Mouse (Mus musculus) kidney, postnatal 0 days (tissue): ENCODE results near the gene Ube2cbp. TPM values are rescaled to one million over a fixed set of nuclear protein-coding genes. Genes with fewer than 3 reads are reported as not detected.

Experiments
- ATAC-seq: fragments of 200-750 bp; cut with Nextera tagmentation; replicated peaks from 2 replicates; pipeline ENCODE4 v1.8.0; 2017; ENCODE audit warnings: low read depth, moderate number of reproducible peaks, moderate TSS enrichment, moderate library complexity; ENCODE audit not compliant: low FRiP score
- DNase-seq: peaks from one replicate; pipeline ENCODE4 v3.0.0-alpha.2; 2016; ENCODE audit warnings: low spot score
- H3K27ac ChIP-seq: fragments of 300-500 bp; sonication (generic); 2 replicates; pipeline ENCODE4 v1.5.1; 2014; ENCODE audit warnings: mild to moderate bottlenecking
- H3K27me3 ChIP-seq: fragments of 300-500 bp; sonication (generic); 2 replicates; pipeline ENCODE4 v1.6.1; 2014; ENCODE audit warnings: low read length, mixed read lengths; ENCODE audit not compliant: insufficient read depth
- H3K36me3 ChIP-seq: fragments of 300-500 bp; sonication (generic); 2 replicates; pipeline ENCODE4 v1.6.1; 2014; ENCODE audit warnings: low read length, mixed read lengths; ENCODE audit not compliant: insufficient read depth
- H3K4me1 ChIP-seq: fragments of 300-500 bp; sonication (generic); replicated peaks from 2 replicates; pipeline ENCODE4 v1.6.1; 2014; ENCODE audit warnings: antibody characterized with exemption, low read length, mixed read lengths; ENCODE audit not compliant: insufficient read depth
- H3K4me2 ChIP-seq: fragments of 300-500 bp; sonication (generic); 2 replicates; pipeline ENCODE4 v1.6.1; 2014; ENCODE audit warnings: mild to moderate bottlenecking, low read length, moderate library complexity, mixed read lengths
- H3K4me3 ChIP-seq: fragments of 300-500 bp; sonication (generic); replicated peaks from 2 replicates; pipeline ENCODE4 v1.5.1; 2014; ENCODE audit warnings: low read depth, low read length
- H3K9ac ChIP-seq: fragments of 300-500 bp; sonication (generic); 2 replicates; pipeline ENCODE4 v1.6.1; 2014; ENCODE audit warnings: low read depth, low read length
- H3K9me3 ChIP-seq: fragments of 300-500 bp; sonication (generic); replicated peaks from 2 replicates; pipeline ENCODE4 v1.6.1; 2016; ENCODE audit warnings: low read length, inconsistent platforms, mixed read lengths
- CTCF ChIP-seq: IDR thresholded peaks from 2 replicates; pipeline ENCODE4 v1.5.1; 2016; ENCODE audit warnings: antibody characterized with exemption, low read depth, mild to moderate bottlenecking, moderate library complexity
- whole genome bisulfite sequencing: fragments of 180-500 bp; shearing (Covaris S2); extraction: QIAGEN DNeasy Blood & Tissue Kit; methylation state at CpG from one replicate; pipeline ENCODE4 v1.1.7; 2014; 5-methylcytosine and 5-hydroxymethylcytosine counted together
- polyA plus RNA-seq: library from polyadenylated mRNA; unstranded; fragments of >200 nt; fragmentation: Nextera tagmentation; extraction: Ambion mirVana; gene quantifications from 2 replicates; pipeline ENCODE4 v1.2.1, GENCODE M21; 2015

Gene Ube2cbp
- polyA plus RNA-seq, 1 experiment from 2014 or later, result 8.2 TPM

DNA sequence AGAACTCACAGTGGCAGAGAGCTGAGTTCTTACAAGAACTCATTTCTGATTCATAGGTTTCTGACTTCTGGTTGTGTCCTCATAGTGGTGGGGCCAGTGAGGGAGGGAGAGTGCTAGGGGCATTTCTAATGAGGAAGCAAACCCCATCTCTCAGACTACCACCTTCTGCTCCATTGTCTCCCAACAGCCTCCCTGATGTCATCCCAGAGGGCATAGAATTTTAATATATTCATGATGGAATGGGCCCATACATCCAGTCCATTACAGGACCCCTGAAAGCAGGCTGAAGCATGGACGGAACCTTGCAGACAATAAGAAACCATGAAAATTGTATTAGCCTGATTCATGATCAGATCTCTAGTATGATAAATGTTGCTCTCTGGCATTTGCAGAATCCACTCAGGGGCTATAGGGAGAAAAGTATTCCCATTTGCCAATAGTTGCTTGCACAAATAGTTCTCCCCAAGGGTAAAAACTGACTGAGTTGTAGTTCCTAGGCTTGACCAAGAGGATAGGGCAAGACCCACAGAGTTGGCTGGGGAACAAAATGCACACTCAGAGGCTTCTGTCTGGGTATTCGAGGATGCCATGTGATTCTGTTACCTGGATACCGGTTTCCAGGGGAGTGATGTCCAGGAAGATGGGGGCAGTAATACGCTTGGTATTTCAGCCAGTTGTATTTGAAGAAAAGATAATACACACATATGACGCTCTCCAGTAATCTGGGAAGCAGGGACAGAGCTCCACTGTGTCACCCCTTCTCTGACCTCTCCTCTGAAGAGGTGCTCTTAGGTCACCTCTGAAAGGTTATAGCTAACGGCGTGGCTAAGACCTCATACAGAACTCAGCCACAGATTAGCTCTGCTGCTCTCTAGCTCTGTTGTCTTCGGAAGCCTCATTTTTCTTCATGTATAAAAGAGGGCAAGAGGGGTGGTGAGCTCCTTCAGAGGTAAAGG lies 167.8 kb downstream of the Ube2cbp start:
- TF ChIP-seq CTCF, result no peak
- no peaks in the 10 kb centered on the region for H3K9me3 ChIP-seq
- no peaks in the 10 kb centered on the region for H3K4me1 ChIP-seq
- ATAC-seq (no peak), DNase-seq (no peak)
- no peaks in the 10 kb centered on the region for H3K27me3 ChIP-seq
- WGBS, result 77% methylated on average over 8 of the region's 8 CpGs
- H3K27ac ChIP-seq, result no peak overlapping the region
- no peak overlapping the region for H3K4me3 ChIP-seq
- H3K4me2 ChIP-seq, result no peak overlapping the region
- no peaks in the 10 kb centered on the region for H3K36me3 ChIP-seq
- H3K9ac ChIP-seq, result no peak overlapping the region

DNA sequence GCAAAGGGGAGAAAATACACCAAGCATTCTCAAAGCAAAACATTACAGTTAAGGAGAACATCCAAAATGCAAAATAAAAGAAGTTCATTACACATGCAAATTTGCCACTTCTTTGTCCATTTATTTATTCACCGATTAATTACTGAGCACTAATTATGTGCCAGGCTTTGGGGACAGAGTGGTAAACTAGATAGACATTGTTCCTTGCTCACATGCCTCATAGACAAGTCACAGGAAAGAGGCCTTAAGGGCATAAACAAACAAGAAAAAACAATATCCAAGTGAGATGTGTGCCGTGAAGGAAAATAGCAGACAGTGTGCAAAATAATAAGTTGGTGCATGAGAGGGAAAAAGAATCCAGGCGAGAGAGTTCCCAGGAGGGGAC lies 177.2 kb downstream of the Ube2cbp start:
- Histone ChIP-seq H3K9me3 (no peaks in the 10 kb centered on the region; the same call in 1 of the 2 replicates), H3K4me3 (no peak overlapping the region), H3K4me2 (no peak overlapping the region), H3K9ac (no peak overlapping the region), H3K4me1 (no peaks in the 10 kb centered on the region), H3K36me3 (no peaks in the 10 kb centered on the region), H3K27me3 (no peaks in the 10 kb centered on the region), H3K27ac (no peak overlapping the region)
- DNase-seq, result no peak
- 78% methylated on average over 3 of the region's 3 CpGs for WGBS
- no peak for ATAC-seq
- TF ChIP-seq CTCF, result no peak

DNA sequence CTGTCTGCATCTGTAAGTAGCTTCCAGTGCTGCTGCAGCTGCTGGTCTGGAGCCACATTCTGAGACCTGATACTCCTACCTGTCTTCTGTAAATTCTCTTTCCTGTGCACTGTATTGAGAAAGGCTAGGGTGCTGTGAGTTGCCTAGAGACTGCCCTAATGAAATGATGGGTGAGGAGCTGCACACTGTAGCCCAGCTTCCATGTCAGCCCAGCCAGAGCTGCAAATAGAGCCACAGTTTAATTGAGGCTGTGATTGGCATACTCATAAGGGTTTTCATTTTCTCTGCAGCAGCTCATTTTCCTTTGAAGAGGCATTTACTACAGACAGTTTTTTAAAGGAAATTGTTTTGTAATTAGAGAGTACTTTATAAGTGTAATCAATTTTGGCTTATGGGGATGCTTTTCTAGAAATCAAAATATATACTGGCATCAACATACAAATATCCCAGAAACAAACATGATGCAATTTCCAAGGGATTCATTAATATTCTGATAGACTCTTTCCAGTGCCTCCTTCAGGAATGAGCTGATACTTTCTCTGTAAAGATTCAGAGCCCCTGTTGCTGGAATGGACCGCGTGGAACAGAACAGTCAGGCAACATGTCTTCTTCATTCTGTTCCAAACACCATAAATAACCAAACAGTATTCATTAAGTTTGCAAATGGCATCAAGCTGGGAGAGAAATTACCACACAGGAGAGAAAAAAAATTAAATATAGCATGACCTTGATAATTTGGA lies 177.8 kb downstream of the Ube2cbp start:
- ATAC-seq (no peak), DNase-seq (no peak)
- no peak overlapping the region for H3K9ac ChIP-seq
- no peak overlapping the region for H3K27ac ChIP-seq
- H3K4me2 ChIP-seq, result no peak overlapping the region
- H3K4me3 ChIP-seq, result no peak overlapping the region
- no peak for TF ChIP-seq CTCF
- no peaks in the 10 kb centered on the region; the same call in 1 of the 2 replicates for H3K9me3 ChIP-seq
- no peaks in the 10 kb centered on the region for H3K4me1 ChIP-seq
- no peaks in the 10 kb centered on the region for H3K27me3 ChIP-seq
- no peaks in the 10 kb centered on the region for H3K36me3 ChIP-seq
- 93% methylated on average over 2 of the region's 2 CpGs for WGBS

DNA sequence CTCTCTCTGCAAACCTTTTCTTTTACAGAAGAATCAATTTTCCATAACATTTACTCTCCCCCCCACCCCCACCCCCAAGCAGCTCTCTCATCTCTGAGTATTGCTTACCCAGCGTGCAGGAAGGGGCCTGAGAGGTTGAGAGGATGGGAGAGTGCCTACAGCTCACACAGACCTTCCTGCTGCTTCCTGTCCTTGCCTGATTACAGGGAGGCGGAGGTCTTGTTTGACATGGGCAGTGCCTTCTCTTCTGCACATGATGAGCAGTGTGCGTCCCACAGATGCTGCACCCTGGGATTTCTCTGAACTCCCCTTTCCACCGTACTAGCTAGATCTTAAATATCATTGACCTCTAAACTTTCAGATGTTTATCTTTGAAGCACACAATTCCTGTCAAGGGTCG lies 182.2 kb downstream of the Ube2cbp start:
- no peaks in the 10 kb centered on the region for H3K36me3 ChIP-seq
- no peak for TF ChIP-seq CTCF
- DNase-seq (peak; percentile 9), ATAC-seq (no peak)
- no peak overlapping the region for H3K9ac ChIP-seq
- no peaks in the 10 kb centered on the region; the same call in 1 of the 2 replicates for H3K9me3 ChIP-seq
- H3K27me3 ChIP-seq, result no peaks in the 10 kb centered on the region
- no peak overlapping the region for H3K4me2 ChIP-seq
- no peaks in the 10 kb centered on the region for H3K4me1 ChIP-seq
- H3K27ac ChIP-seq, result no peak overlapping the region
- H3K4me3 ChIP-seq, result no peak overlapping the region
- 43% methylated on average over 5 of the region's 5 CpGs for WGBS

DNA sequence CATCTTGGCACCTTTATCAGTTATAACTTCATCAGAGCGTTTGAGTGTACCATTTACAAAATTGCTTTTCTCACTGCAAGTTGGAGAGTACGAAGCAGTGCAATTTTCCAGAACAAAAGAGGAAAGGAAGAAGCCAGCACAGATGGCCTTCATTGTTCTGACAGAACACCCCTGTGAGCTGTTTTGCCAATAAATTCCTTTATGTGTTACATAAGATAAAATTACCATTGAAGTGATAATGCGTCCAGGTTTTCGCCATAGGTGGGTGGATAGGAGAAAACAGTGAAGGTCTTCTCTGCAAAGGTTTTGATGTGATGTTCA lies 183.6 kb downstream of the Ube2cbp start:
- no peak for TF ChIP-seq CTCF
- Histone ChIP-seq H3K9me3 (no peaks in the 10 kb centered on the region; the same call in 1 of the 2 replicates), H3K27ac (no peak overlapping the region), H3K4me2 (no peak overlapping the region), H3K4me1 (no peaks in the 10 kb centered on the region), H3K36me3 (no peaks in the 10 kb centered on the region), H3K9ac (no peak overlapping the region), H3K4me3 (no peak overlapping the region), H3K27me3 (no peaks in the 10 kb centered on the region)
- 70% methylated on average over 4 of the region's 4 CpGs for WGBS
- ATAC-seq (no peak), DNase-seq (no peak)

DNA sequence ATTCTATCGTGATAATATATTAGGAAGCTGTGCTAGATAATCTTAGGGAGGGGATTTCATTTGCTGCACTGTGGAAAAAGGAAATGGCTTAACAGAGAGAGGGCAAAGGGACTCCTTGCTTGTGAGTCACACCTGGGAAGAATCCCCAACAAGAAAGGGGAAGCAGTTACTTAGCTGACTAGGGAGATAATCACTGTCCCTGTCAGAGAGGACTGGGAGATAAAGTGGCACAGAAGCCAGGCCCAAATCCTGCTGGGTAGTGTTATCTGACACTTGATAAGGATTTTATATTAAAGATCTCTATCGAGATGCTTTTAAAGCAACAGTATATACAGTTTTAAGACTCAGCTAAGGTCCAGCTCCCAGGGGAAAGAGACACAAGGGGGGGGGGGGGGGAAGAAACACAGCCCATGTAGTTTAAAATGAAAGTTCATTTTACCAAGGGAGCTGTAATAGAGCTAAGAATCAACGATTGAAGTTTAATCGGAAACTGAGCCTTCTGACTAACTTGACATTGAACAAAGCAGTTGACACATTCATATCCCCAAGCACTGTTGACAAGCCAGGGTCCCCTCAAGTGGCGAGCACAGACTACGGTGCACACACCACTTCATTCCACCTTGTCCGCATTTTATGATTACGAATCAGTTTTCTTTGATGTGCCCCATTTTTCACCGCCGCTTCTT lies 184.1 kb downstream of the Ube2cbp start:
- no peak overlapping the region for H3K4me2 ChIP-seq
- no peak for TF ChIP-seq CTCF
- H3K4me1 ChIP-seq, result no peaks in the 10 kb centered on the region
- no peaks in the 10 kb centered on the region for H3K27me3 ChIP-seq
- WGBS, result 84% methylated on average over 10 of the region's 10 CpGs
- no peaks in the 10 kb centered on the region for H3K36me3 ChIP-seq
- H3K9ac ChIP-seq, result no peak overlapping the region
- H3K4me3 ChIP-seq, result no peak overlapping the region
- H3K9me3 ChIP-seq, result no peaks in the 10 kb centered on the region; the same call in 1 of the 2 replicates
- DNase-seq (no peak), ATAC-seq (no peak)
- no peak overlapping the region for H3K27ac ChIP-seq
